Mouse (Mus musculus): ENCODE measurements at regions not wholly inside any gene's neighbourhood (a gene's known extent, or its start where the extent isn't known, plus 50 kb on each side); places are given as distances from the start of the nearest gene placed in this dataset.

- Histone ChIP-seq H3K4me2 (replicated peaks; ENCODE audit: low read depth, low read length) (no peak overlapping the region), H3K9ac (replicated peaks; ENCODE audit: low read depth) (no peak overlapping the region), H3K27me3 (replicated peaks; ENCODE audit: insufficient read depth, low read length) (no peaks in the 10 kb centered on the region), H3K4me1 (ENCODE audit: insufficient read depth, low read depth, low read length) (no peaks in the 10 kb centered on the region), H3K9me3 (ENCODE audit: low read length) (no peaks in the 10 kb centered on the region), H3K36me3 (ENCODE audit: insufficient read depth, low read length) (no peaks in the 10 kb centered on the region), H3K27ac (ENCODE audit: low read length) (no peak overlapping the region), H3K4me3 (ENCODE audit: low read depth, low read length) (no peak overlapping the region)
- DNase-seq (ENCODE audit: low spot score) (no peak), ATAC-seq (no peak)
- 88% methylated on average over 4 of the region's 4 CpGs for WGBS
- no peak for TF ChIP-seq EP300 (IDR thresholded peaks at IDR 0.05)
- TF ChIP-seq CTCF (IDR thresholded peaks at IDR 0.05), result no peak
These were observed 211.5 kb upstream of the Tas2r119 start for GRCm38 (mm10) chr15:31965542-31965941.

DNA sequence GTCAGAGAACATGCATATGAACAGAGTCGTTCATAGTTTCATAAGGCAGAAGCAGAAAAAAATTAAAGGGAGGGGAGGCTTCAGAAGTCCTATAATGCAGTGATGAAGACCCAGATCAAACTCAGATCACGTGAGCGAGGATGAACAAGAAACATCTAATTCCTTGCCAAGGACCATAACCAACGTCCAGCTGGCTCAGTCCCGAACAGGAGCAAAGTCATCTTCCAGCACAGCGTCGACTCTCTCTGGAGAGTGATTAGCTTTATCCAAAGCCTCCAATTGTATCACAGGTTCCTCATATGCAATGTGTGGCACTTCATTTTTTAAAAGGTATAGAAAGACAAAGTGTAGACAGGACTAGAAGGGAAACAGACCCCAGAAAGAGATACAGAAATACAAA, 204.2 kb upstream of the Tas2r119 start:
- ATAC-seq (no peak), DNase-seq (ENCODE audit: low spot score) (no peak)
- H3K4me3 ChIP-seq (ENCODE audit: low read depth, low read length), result no peak overlapping the region
- H3K4me2 ChIP-seq (replicated peaks; ENCODE audit: low read depth, low read length), result no peak overlapping the region
- no peak overlapping the region for H3K27ac ChIP-seq (ENCODE audit: low read length)
- TF ChIP-seq EP300 (IDR thresholded peaks at IDR 0.05), result no peak
- no peak for TF ChIP-seq CTCF (IDR thresholded peaks at IDR 0.05)
- H3K36me3 ChIP-seq (ENCODE audit: insufficient read depth, low read length), result no peaks in the 10 kb centered on the region
- WGBS, result 80% methylated on average over 7 of the region's 7 CpGs
- H3K9me3 ChIP-seq (ENCODE audit: low read length), result no peaks in the 10 kb centered on the region
- no peaks in the 10 kb centered on the region for H3K27me3 ChIP-seq (replicated peaks; ENCODE audit: insufficient read depth, low read length)
- no peaks in the 10 kb centered on the region for H3K4me1 ChIP-seq (ENCODE audit: insufficient read depth, low read depth, low read length)
- H3K9ac ChIP-seq (replicated peaks; ENCODE audit: low read depth), result no peak overlapping the region

GRCm38 (mm10) chr15:31973889-31974288, 203.2 kb upstream of the Tas2r119 start:
- no peak overlapping the region for H3K4me2 ChIP-seq (replicated peaks; ENCODE audit: low read depth, low read length)
- no peaks in the 10 kb centered on the region for H3K9me3 ChIP-seq (ENCODE audit: low read length)
- H3K27ac ChIP-seq (ENCODE audit: low read length), result no peak overlapping the region
- H3K9ac ChIP-seq (replicated peaks; ENCODE audit: low read depth), result no peak overlapping the region
- 91% methylated on average over 11 of the region's 11 CpGs for WGBS
- no peaks in the 10 kb centered on the region for H3K27me3 ChIP-seq (replicated peaks; ENCODE audit: insufficient read depth, low read length)
- H3K4me3 ChIP-seq (ENCODE audit: low read depth, low read length), result no peak overlapping the region
- H3K36me3 ChIP-seq (ENCODE audit: insufficient read depth, low read length), result no peaks in the 10 kb centered on the region
- no peak for DNase-seq (ENCODE audit: low spot score)
- ATAC-seq, result no peak
- no peaks in the 10 kb centered on the region for H3K4me1 ChIP-seq (ENCODE audit: insufficient read depth, low read depth, low read length)
- no peak for TF ChIP-seq CTCF (IDR thresholded peaks at IDR 0.05)

DNA sequence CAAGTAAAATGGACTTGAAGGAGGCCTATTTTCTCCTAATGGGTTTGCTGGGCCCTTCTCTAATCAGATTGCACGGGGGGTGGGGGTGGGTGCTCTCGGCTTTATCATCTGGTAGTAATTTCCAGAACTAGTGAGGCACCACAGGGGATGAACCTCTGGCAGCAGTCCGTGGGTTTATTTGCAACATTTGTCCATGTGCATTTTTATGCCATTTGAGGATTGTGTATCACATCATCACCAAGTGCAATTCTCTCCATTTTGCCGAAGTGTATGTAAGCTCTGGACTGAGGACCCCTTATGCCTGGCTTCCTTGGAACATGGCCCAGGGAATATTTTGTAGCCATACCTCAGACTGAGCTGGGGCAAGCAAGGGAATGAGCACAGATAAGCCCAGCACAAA, 200.6 kb upstream of the Tas2r119 start:
- no peak; the same call in 1 of the 2 replicates for ATAC-seq
- Histone ChIP-seq H3K9me3 (ENCODE audit: low read length) (no peaks in the 10 kb centered on the region), H3K4me1 (ENCODE audit: insufficient read depth, low read depth, low read length) (no peaks in the 10 kb centered on the region), H3K27ac (ENCODE audit: low read length) (no peak overlapping the region), H3K4me2 (replicated peaks; ENCODE audit: low read depth, low read length) (no peak overlapping the region), H3K36me3 (ENCODE audit: insufficient read depth, low read length) (no peaks in the 10 kb centered on the region), H3K9ac (replicated peaks; ENCODE audit: low read depth) (no peak overlapping the region), H3K27me3 (replicated peaks; ENCODE audit: insufficient read depth, low read length) (no peaks in the 10 kb centered on the region), H3K4me3 (ENCODE audit: low read depth, low read length) (no peak overlapping the region)
- 56% methylated on average over 4 of the region's 4 CpGs for WGBS
- TF ChIP-seq CTCF (IDR thresholded peaks at IDR 0.05) (no peak), EP300 (IDR thresholded peaks at IDR 0.05) (no peak)
- peak; percentile 5 for DNase-seq (ENCODE audit: low spot score)

- Histone ChIP-seq H3K36me3 (ENCODE audit: insufficient read depth, low read length) (no peaks in the 10 kb centered on the region), H3K4me3 (ENCODE audit: low read depth, low read length) (no peak overlapping the region), H3K9ac (replicated peaks; ENCODE audit: low read depth) (no peak overlapping the region), H3K9me3 (ENCODE audit: low read length) (no peaks in the 10 kb centered on the region), H3K4me2 (replicated peaks; ENCODE audit: low read depth, low read length) (no peak overlapping the region), H3K27ac (ENCODE audit: low read length) (no peak overlapping the region), H3K27me3 (replicated peaks; ENCODE audit: insufficient read depth, low read length) (no peaks in the 10 kb centered on the region), H3K4me1 (ENCODE audit: insufficient read depth, low read depth, low read length) (no peaks in the 10 kb centered on the region)
- ATAC-seq, result no peak
- 75% methylated on average over 3 of the region's 3 CpGs for WGBS
- no peak for TF ChIP-seq EP300 (IDR thresholded peaks at IDR 0.05)
- no peak for TF ChIP-seq CTCF (IDR thresholded peaks at IDR 0.05)
- DNase-seq (ENCODE audit: low spot score), result peak; percentile 6
These were observed 199.5 kb upstream of the Tas2r119 start for GRCm38 (mm10) chr15:31977563-31977962.

GRCm38 (mm10) chr15:31979961-31980360, 197.1 kb upstream of the Tas2r119 start:
- Histone ChIP-seq H3K4me1 (ENCODE audit: insufficient read depth, low read depth, low read length) (no peaks in the 10 kb centered on the region), H3K27ac (ENCODE audit: low read length) (no peak overlapping the region), H3K9ac (replicated peaks; ENCODE audit: low read depth) (no peak overlapping the region), H3K27me3 (replicated peaks; ENCODE audit: insufficient read depth, low read length) (no peaks in the 10 kb centered on the region), H3K4me2 (replicated peaks; ENCODE audit: low read depth, low read length) (no peak overlapping the region), H3K4me3 (ENCODE audit: low read depth, low read length) (no peak overlapping the region), H3K9me3 (ENCODE audit: low read length) (no peaks in the 10 kb centered on the region), H3K36me3 (ENCODE audit: insufficient read depth, low read length) (no peaks in the 10 kb centered on the region)
- ATAC-seq (no peak), DNase-seq (ENCODE audit: low spot score) (peak; percentile 51)
- no peak for TF ChIP-seq CTCF (IDR thresholded peaks at IDR 0.05)
- TF ChIP-seq EP300 (IDR thresholded peaks at IDR 0.05), result no peak
- 46% methylated on average over 7 of the region's 7 CpGs for WGBS

DNA sequence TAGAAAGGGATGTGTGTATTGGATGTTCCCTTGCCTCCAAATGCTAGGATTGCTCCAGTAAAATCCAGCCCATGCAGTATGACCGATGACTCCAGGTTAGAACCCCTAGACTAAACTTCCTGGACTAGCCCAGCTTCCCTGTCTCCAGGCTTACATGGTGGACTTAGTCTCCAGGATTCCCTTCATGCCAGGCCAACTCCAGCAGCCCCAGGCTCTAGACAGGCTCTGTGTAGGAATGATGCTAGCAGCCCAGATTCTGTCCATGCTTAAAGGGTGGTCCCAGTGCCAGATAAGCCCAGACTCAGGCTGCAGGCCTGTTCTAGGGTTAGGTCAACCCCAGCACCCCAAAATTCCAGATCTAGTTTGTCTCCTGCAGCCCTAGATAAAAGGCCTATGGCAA, 196.3 kb upstream of the Tas2r119 start:
- H3K36me3 ChIP-seq (ENCODE audit: insufficient read depth, low read length), result no peaks in the 10 kb centered on the region
- no peaks in the 10 kb centered on the region for H3K27me3 ChIP-seq (replicated peaks; ENCODE audit: insufficient read depth, low read length)
- no peak overlapping the region for H3K9ac ChIP-seq (replicated peaks; ENCODE audit: low read depth)
- H3K9me3 ChIP-seq (ENCODE audit: low read length), result no peaks in the 10 kb centered on the region
- H3K4me3 ChIP-seq (ENCODE audit: low read depth, low read length), result no peak overlapping the region
- H3K4me1 ChIP-seq (ENCODE audit: insufficient read depth, low read depth, low read length), result no peaks in the 10 kb centered on the region
- DNase-seq (ENCODE audit: low spot score) (no peak), ATAC-seq (no peak)
- WGBS, result 81% methylated on average over 1 of the region's 1 CpGs
- no peak overlapping the region for H3K4me2 ChIP-seq (replicated peaks; ENCODE audit: low read depth, low read length)
- TF ChIP-seq EP300 (IDR thresholded peaks at IDR 0.05) (no peak), CTCF (IDR thresholded peaks at IDR 0.05) (no peak)
- H3K27ac ChIP-seq (ENCODE audit: low read length), result no peak overlapping the region

Measured in lung, postnatal 0 days (tissue).